Mouse (Mus musculus): ENCODE measurements around the gene Hs1bp3.

DNA sequence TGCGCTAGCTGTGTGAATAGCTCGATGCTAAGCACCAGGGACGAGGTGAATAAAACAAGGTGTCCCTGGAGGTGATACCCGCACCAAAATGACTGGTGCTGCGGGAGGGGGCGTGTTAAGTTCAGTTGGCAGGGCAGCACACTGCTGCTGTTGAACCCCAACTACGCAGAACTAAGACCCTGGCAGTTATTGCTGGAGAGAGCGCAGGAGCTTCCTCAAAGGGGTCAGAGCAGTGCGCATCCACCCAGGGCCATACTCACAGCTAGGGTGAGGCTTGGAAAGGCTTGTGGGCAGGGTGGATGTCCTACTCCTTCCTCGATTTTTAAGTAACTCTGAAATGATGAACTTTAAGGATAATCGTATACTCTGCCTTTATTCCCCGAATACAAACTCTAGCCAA is 541 bp downstream of the Hs1bp3 start:
- TF ChIP-seq MAX (IDR thresholded peaks at IDR 0.05) (no peak), CTCF (IDR thresholded peaks at IDR 0.05; ENCODE audit: control insufficient read depth, insufficient read depth, insufficient read length) (no peak), FOSL1 (IDR thresholded peaks at IDR 0.05; ENCODE audit: insufficient read depth, low read length, poor library complexity, severe bottlenecking) (no peak), USF1 (IDR thresholded peaks at IDR 0.05; ENCODE audit: low read depth) (no peak), MYOG (IDR thresholded peaks at IDR 0.05; ENCODE audit: control insufficient read depth, extremely low read depth, insufficient read length) (no peak), MYOD1 (IDR thresholded peaks at IDR 0.05; ENCODE audit: control insufficient read depth, insufficient read length, low read depth) (no peak)
